Mouse (Mus musculus): ENCODE results near the gene Ppih. TPM values are rescaled to one million over a fixed set of nuclear protein-coding genes. Genes with fewer than 3 reads are reported as not detected.
A peak's percentile ranks its signal among the peaks of the same experiment; 100 is the strongest.
"Not testable (repeated sequence)": the region's sequence is repeated elsewhere in the genome, so short reads cannot be mapped to it uniquely, and the experiment has no call there.

Ppih gene
- polyA plus RNA-seq, 1 experiment from 2014 or later, result 38.1 TPM

GRCm38 (mm10) chr4:119285336-119285735 lies 35.0 kb downstream of the Ppih start:
- Histone ChIP-seq H3K36me3 (peaks cover 50% of the 10 kb centered on the region), H3K4me1 (replicated peaks) (peaks cover 20% of the 10 kb centered on the region), H3K4me2 (no peak overlapping the region), H3K9ac (no peak overlapping the region), H3K27ac (no peak overlapping the region), H3K9me3 (replicated peaks) (no peaks in the 10 kb centered on the region), H3K27me3 (no peaks in the 10 kb centered on the region), H3K4me3 (no peak overlapping the region)
- ATAC-seq (replicated peaks; ENCODE audit: insufficient number of reproducible peaks, insufficient read depth, low FRiP score, low read depth), result no peak
- WGBS, result 66% methylated on average over 2 of the region's 2 CpGs

GRCm38 (mm10) chr4:119284861-119285260 lies 35.5 kb downstream of the Ppih start:
- ATAC-seq (replicated peaks; ENCODE audit: insufficient number of reproducible peaks, insufficient read depth, low FRiP score, low read depth), result no peak
- peaks cover 53% of the 10 kb centered on the region for H3K36me3 ChIP-seq
- no peaks in the 10 kb centered on the region for H3K9me3 ChIP-seq (replicated peaks)
- H3K27me3 ChIP-seq, result no peaks in the 10 kb centered on the region
- no peak overlapping the region for H3K4me3 ChIP-seq
- 81% methylated on average over 1 of the region's 1 CpGs for WGBS
- H3K4me1 ChIP-seq (replicated peaks), result peaks cover 18% of the 10 kb centered on the region
- no peak overlapping the region for H3K4me2 ChIP-seq
- no peak overlapping the region for H3K9ac ChIP-seq
- no peak overlapping the region for H3K27ac ChIP-seq

- not testable (repeated sequence) for H3K27me3 ChIP-seq; H3K4me2 ChIP-seq; H3K9ac ChIP-seq; H3K9me3 ChIP-seq (replicated peaks); H3K27ac ChIP-seq; ATAC-seq (replicated peaks; ENCODE audit: insufficient number of reproducible peaks, insufficient read depth, low FRiP score, low read depth); H3K4me3 ChIP-seq; H3K4me1 ChIP-seq (replicated peaks)
- 87% methylated on average over 15 of the region's 15 CpGs for WGBS
- H3K36me3 ChIP-seq, result peaks cover 79% of the 10 kb centered on the region
Measured at GRCm38 (mm10) chr4:119278784-119279183, 41.6 kb downstream of the Ppih start.

GRCm38 (mm10) chr4:119275726-119276125 lies 44.6 kb downstream of the Ppih start:
- no peak for ATAC-seq (replicated peaks; ENCODE audit: insufficient number of reproducible peaks, insufficient read depth, low FRiP score, low read depth)
- no peaks in the 10 kb centered on the region; the same call in 1 of the 2 replicates for H3K9me3 ChIP-seq (replicated peaks)
- WGBS, result 67% methylated on average over 1 of the region's 2 CpGs
- H3K36me3 ChIP-seq, result peaks cover 78% of the 10 kb centered on the region
- peak overlapping the region; percentile 78 for H3K27ac ChIP-seq
- H3K4me3 ChIP-seq, result no peak overlapping the region
- no peaks in the 10 kb centered on the region for H3K27me3 ChIP-seq
- H3K9ac ChIP-seq, result no peak overlapping the region
- no peak overlapping the region for H3K4me2 ChIP-seq
- no peaks in the 10 kb centered on the region for H3K4me1 ChIP-seq (replicated peaks)

GRCm38 (mm10) chr4:119275226-119275625 lies 45.1 kb downstream of the Ppih start:
- peak overlapping the region; percentile 78 for H3K27ac ChIP-seq
- H3K9ac ChIP-seq, result no peak overlapping the region
- no peaks in the 10 kb centered on the region for H3K4me1 ChIP-seq (replicated peaks)
- H3K4me2 ChIP-seq, result no peak overlapping the region
- ATAC-seq (replicated peaks; ENCODE audit: insufficient number of reproducible peaks, insufficient read depth, low FRiP score, low read depth), result no peak
- 41% methylated on average over 2 of the region's 2 CpGs for WGBS
- H3K36me3 ChIP-seq, result peaks cover 80% of the 10 kb centered on the region
- no peak overlapping the region for H3K4me3 ChIP-seq
- no peaks in the 10 kb centered on the region; the same call in 1 of the 2 replicates for H3K9me3 ChIP-seq (replicated peaks)
- no peaks in the 10 kb centered on the region for H3K27me3 ChIP-seq

- H3K36me3 ChIP-seq, result peaks cover 74% of the 10 kb centered on the region
- 64% methylated on average over 1 of the region's 1 CpGs for WGBS
- H3K4me3 ChIP-seq, result no peak overlapping the region
- H3K4me2 ChIP-seq, result no peak overlapping the region
- no peak for ATAC-seq (replicated peaks; ENCODE audit: insufficient number of reproducible peaks, insufficient read depth, low FRiP score, low read depth)
- no peaks in the 10 kb centered on the region for H3K27me3 ChIP-seq
- no peaks in the 10 kb centered on the region for H3K4me1 ChIP-seq (replicated peaks)
- H3K9ac ChIP-seq, result no peak overlapping the region
- H3K9me3 ChIP-seq (replicated peaks), result no peaks in the 10 kb centered on the region; the same call in 1 of the 2 replicates
- peak overlapping the region; percentile 78 for H3K27ac ChIP-seq
Measured at GRCm38 (mm10) chr4:119274627-119275026, 45.7 kb downstream of the Ppih start.

GRCm38 (mm10) chr4:119266606-119267005 lies 53.7 kb downstream of the Ppih start:
- Histone ChIP-seq H3K4me2 (no peak overlapping the region), H3K4me3 (no peak overlapping the region), H3K27me3 (no peaks in the 10 kb centered on the region), H3K4me1 (replicated peaks) (no peaks in the 10 kb centered on the region), H3K9me3 (replicated peaks) (no peaks in the 10 kb centered on the region), H3K36me3 (peaks cover 12% of the 10 kb centered on the region), H3K9ac (no peak overlapping the region), H3K27ac (no peak overlapping the region)
- WGBS, result 68% methylated on average over 13 of the region's 13 CpGs
- no peak for ATAC-seq (replicated peaks; ENCODE audit: insufficient number of reproducible peaks, insufficient read depth, low FRiP score, low read depth)

- H3K4me2 ChIP-seq, result no peak overlapping the region
- peaks cover 4% of the 10 kb centered on the region; the same call in 1 of the 2 replicates for H3K4me1 ChIP-seq (replicated peaks)
- H3K27me3 ChIP-seq, result no peaks in the 10 kb centered on the region
- H3K9me3 ChIP-seq (replicated peaks), result no peaks in the 10 kb centered on the region
- no peak overlapping the region for H3K27ac ChIP-seq
- H3K4me3 ChIP-seq, result no peak overlapping the region
- no peak for ATAC-seq (replicated peaks; ENCODE audit: insufficient number of reproducible peaks, insufficient read depth, low FRiP score, low read depth)
- 57% methylated on average over 3 of the region's 3 CpGs for WGBS
- no peak overlapping the region for H3K9ac ChIP-seq
- H3K36me3 ChIP-seq, result no peaks in the 10 kb centered on the region
Measured at GRCm38 (mm10) chr4:119263459-119263858, 56.9 kb downstream of the Ppih start.

GRCm38 (mm10) chr4:119262483-119262882 lies 57.9 kb downstream of the Ppih start:
- H3K4me3 ChIP-seq, result no peak overlapping the region
- no peak overlapping the region for H3K9ac ChIP-seq
- no peaks in the 10 kb centered on the region for H3K9me3 ChIP-seq (replicated peaks)
- H3K27me3 ChIP-seq, result no peaks in the 10 kb centered on the region
- H3K27ac ChIP-seq, result no peak overlapping the region
- peaks cover 5% of the 10 kb centered on the region; the same call in 1 of the 2 replicates for H3K4me1 ChIP-seq (replicated peaks)
- no peak overlapping the region for H3K4me2 ChIP-seq
- no peak for ATAC-seq (replicated peaks; ENCODE audit: insufficient number of reproducible peaks, insufficient read depth, low FRiP score, low read depth)
- 81% methylated on average over 5 of the region's 5 CpGs for WGBS
- no peaks in the 10 kb centered on the region for H3K36me3 ChIP-seq

GRCm38 (mm10) chr4:119261087-119261713 lies 59.1 kb downstream of the Ppih start:
- H3K27ac ChIP-seq, result no peak overlapping the region
- H3K9me3 ChIP-seq (replicated peaks), result no peaks in the 10 kb centered on the region
- H3K9ac ChIP-seq, result no peak overlapping the region
- H3K27me3 ChIP-seq, result no peaks in the 10 kb centered on the region
- no peak overlapping the region for H3K4me2 ChIP-seq
- no peak for ATAC-seq (replicated peaks; ENCODE audit: insufficient number of reproducible peaks, insufficient read depth, low FRiP score, low read depth)
- no peaks in the 10 kb centered on the region for H3K36me3 ChIP-seq
- H3K4me3 ChIP-seq, result no peak overlapping the region
- WGBS, result 45% methylated on average over 7 of the region's 7 CpGs
- H3K4me1 ChIP-seq (replicated peaks), result peaks cover 6% of the 10 kb centered on the region; the same call in 1 of the 2 replicates

- ATAC-seq (replicated peaks; ENCODE audit: insufficient number of reproducible peaks, insufficient read depth, low FRiP score, low read depth), result no peak; the same call in 1 of the 2 replicates
- 0 out of 2 replicates have a peak, but pooled peaks cover 4% of the 10 kb centered on the region for H3K27me3 ChIP-seq
Measured at GRCm38 (mm10) chr4:119259344-119260254, 60.7 kb downstream of the Ppih start.

More at GRCm38 (mm10) chr4:119259344-119260254, 60.7 kb downstream of the Ppih start:
- Histone ChIP-seq H3K9ac (no peak overlapping the region), H3K27ac (no peak overlapping the region), H3K4me3 (no peak overlapping the region), H3K4me1 (replicated peaks) (peaks cover 6% of the 10 kb centered on the region; the same call in 1 of the 2 replicates), H3K36me3 (no peaks in the 10 kb centered on the region), H3K4me2 (no peak overlapping the region), H3K9me3 (replicated peaks) (no peaks in the 10 kb centered on the region)
- WGBS, result 72% methylated on average over 15 of the region's 15 CpGs
